Mouse (Mus musculus): Measurements from ENCODE around the gene Masp1. TPM values are rescaled to one million over a fixed set of nuclear protein-coding genes. Genes with fewer than 3 reads are reported as not detected.

Masp1 gene
- polyA plus RNA-seq (2017; shearing (Covaris generic)) = under 1 TPM; 0.06 to 0.39 TPM

DNA sequence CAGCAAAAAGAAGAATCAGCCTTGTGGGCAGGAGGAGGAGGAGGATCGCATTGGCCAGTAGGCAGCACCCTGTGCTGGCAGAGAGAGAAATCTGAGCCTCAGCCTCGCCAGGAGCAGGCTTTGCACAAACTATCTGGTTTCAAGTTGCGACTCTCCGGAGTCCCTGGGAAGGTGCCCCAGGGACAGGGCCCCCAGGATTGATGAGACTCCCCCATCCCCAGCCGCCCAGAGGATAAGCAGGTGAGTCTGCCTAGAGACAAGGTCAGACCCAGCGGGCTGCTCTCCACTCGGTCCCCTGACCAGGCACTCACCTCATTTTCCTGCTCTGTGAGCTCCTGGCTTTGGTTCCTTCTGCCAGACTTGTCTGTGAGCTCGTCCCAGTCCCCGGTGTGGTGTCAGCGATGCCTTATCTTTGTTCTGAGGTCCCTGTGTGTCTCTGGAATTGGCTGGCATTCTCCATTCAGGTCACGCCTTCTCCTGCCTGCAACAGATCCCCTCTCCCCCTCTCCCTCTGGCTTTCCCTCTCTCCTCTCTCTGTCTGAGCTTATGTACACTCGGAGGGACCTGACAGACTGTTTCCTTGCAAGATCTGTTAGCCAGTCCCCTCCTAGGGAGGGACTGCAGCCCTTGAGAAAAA is at the start of gene Masp1, which contains the start of gene Rtp4:
TSS of gene Masp1 (minus strand) at position 581 of the 637 bp plus-strand sequence.
TSS of gene Rtp4 (plus strand) at position 57 of the 637 bp plus-strand sequence.

DNA sequence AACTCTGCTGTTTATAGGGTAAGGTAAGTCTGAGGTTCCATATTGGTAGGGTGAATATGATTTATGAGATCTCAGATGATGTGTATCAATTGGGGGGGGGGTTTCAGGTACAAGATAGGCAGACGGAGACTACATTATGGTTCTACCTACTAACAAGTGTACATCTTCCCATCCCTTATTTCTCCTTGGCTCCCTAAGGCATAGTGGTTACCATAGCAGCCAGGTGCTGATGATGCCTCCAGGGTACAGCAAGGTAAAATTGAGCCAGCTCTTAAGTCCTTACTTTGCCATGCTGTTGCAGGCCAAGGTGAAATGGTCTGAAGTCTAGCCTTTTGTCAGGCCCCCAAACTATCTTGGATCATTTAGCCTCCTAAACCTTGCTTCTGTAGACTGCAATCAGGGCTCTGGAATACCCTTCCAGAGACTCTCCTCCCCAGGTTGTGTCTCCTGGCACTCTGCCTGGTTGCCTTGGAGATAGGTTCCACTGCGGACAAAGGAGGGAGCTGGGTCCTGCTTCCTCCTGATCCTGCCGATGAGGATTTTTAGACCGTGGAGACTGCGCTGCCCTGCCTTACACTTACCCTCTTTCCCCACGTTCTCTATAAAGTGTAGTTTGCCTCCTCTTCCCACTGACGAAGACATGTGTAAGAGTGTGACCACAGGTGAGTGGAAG is 91.8 kb downstream of the Masp1 start, which contains the start of gene Rtp1:
TSS of gene Rtp1 (plus strand) at position 487 of the 673 bp plus-strand sequence.

Other genes starting within 250 kb of the Masp1 start
- under 1 TPM in 1 of 2 experiments, not detected in 1; 0.23 TPM for gene Rtp1, start 91.7 kb downstream of the Masp1 start, polyA plus RNA-seq (2017; shearing (Covaris generic))
- gene Rtp4, start 524 bp downstream of the Masp1 start, polyA plus RNA-seq (2017; shearing (Covaris generic)) = 10 to 100 TPM; 78.5 to 90.7 TPM

Measured in inflammation-experienced regulatory T-cells (primary cell).